14 mouse cellular contexts compared by ENCODE assay signal in genomic region chr5:142997526-142997925, GRCm38 (mm10). TPM values are rescaled to one million over a fixed set of nuclear protein-coding genes. Genes with fewer than 3 reads are reported as not detected.
DNase-seq lines count a peak whose midpoint lies in the region; ATAC-seq and TF ChIP-seq lines count a peak whose summit lies in the region.
"Had no signal": no experiment of that assay in that cellular context is flagged by ENCODE, and none has a peak within 500 bp of the region (broad histone marks: within the 10 kb centered on the region; RNA-seq: fewer than 3 reads in every experiment).

No protein-coding gene starts in this region.

- TF ChIP-seq EP300 in liver, postnatal 0 days (IDR thresholded peaks at IDR 0.05; ENCODE audit: low read depth), result no peak

- no peak for TF ChIP-seq CTCF in liver, postnatal 0 days (IDR thresholded peaks at IDR 0.05; ENCODE audit: low read depth)
- no peak for TF ChIP-seq CTCF in left cerebral cortex, adult 2 months (IDR thresholded peaks at IDR 0.05)

- H3K9me3 ChIP-seq in heart, embryonic 15.5 days (replicated peaks), result no peaks in the 10 kb centered on the region
- no peaks in the 10 kb centered on the region for H3K9me3 ChIP-seq in liver, embryonic 16.5 days (replicated peaks; ENCODE audit: control insufficient read depth, low read length)
- H3K9me3 ChIP-seq in liver, postnatal 0 days (ENCODE audit: low read length), result no peaks in the 10 kb centered on the region
- H3K9me3 ChIP-seq in limb, embryonic 12.5 days, result no peaks in the 10 kb centered on the region
- H3K9me3 ChIP-seq: midbrain, embryonic 12.5 days had no signal

- no peak overlapping the region for H3K9ac ChIP-seq in heart, embryonic 15.5 days
- no peak overlapping the region for H3K9ac ChIP-seq in liver, embryonic 16.5 days (ENCODE audit: low read depth, low read length)
- no peak overlapping the region for H3K9ac ChIP-seq in liver, postnatal 0 days (replicated peaks)
- H3K9ac ChIP-seq in limb, embryonic 12.5 days (replicated peaks), result no peak overlapping the region
- H3K9ac ChIP-seq: midbrain, embryonic 12.5 days had no signal

- WGBS in heart, embryonic 15.5 days, result 63% methylated on average over 9 of the region's 9 CpGs
- 62% methylated on average over 9 of the region's 9 CpGs for WGBS in liver, embryonic 16.5 days (ENCODE audit: insufficient replicate concordance)
- 63% methylated on average over 9 of the region's 9 CpGs for WGBS in liver, postnatal 0 days (ENCODE audit: insufficient replicate concordance)
- WGBS in limb, embryonic 12.5 days, result 60% methylated on average over 9 of the region's 9 CpGs

- peaks cover 21% of the 10 kb centered on the region for H3K4me1 ChIP-seq in heart, embryonic 15.5 days (replicated peaks)
- H3K4me1 ChIP-seq in liver, embryonic 16.5 days (ENCODE audit: control insufficient read depth, low read depth, low read length), result peaks cover 6% of the 10 kb centered on the region
- peaks cover 17% of the 10 kb centered on the region for H3K4me1 ChIP-seq in liver, postnatal 0 days (ENCODE audit: insufficient read depth)
- peaks cover 53% of the 10 kb centered on the region for H3K4me1 ChIP-seq in limb, embryonic 12.5 days (replicated peaks)

- H3K27me3 ChIP-seq in heart, embryonic 15.5 days, result no peaks in the 10 kb centered on the region
- no peaks in the 10 kb centered on the region for H3K27me3 ChIP-seq in liver, embryonic 16.5 days (ENCODE audit: control insufficient read depth, insufficient read depth, low read depth, low read length)
- H3K27me3 ChIP-seq in liver, postnatal 0 days (ENCODE audit: insufficient read depth, low read length), result no peaks in the 10 kb centered on the region
- no peaks in the 10 kb centered on the region for H3K27me3 ChIP-seq in limb, embryonic 12.5 days
- H3K27me3 ChIP-seq: midbrain, embryonic 12.5 days had no signal

- no peak overlapping the region for H3K4me3 ChIP-seq in heart, embryonic 15.5 days
- H3K4me3 ChIP-seq in liver, embryonic 16.5 days (ENCODE audit: low read depth, low read length), result no peak overlapping the region
- no peak overlapping the region for H3K4me3 ChIP-seq in liver, postnatal 0 days (ENCODE audit: low read depth, low read length)
- no peak overlapping the region for H3K4me3 ChIP-seq in limb, embryonic 12.5 days (replicated peaks)
- H3K4me3 ChIP-seq in left cerebral cortex, adult 2 months, result no peak overlapping the region
- H3K4me3 ChIP-seq: midbrain, embryonic 12.5 days had no signal

- peaks cover 13% of the 10 kb centered on the region for H3K36me3 ChIP-seq in heart, embryonic 15.5 days
- H3K36me3 ChIP-seq in liver, embryonic 16.5 days (ENCODE audit: control insufficient read depth, insufficient read depth), result peaks cover 5% of the 10 kb centered on the region; the same call in 1 of the 2 replicates
- peaks cover 20% of the 10 kb centered on the region for H3K36me3 ChIP-seq in liver, postnatal 0 days (replicated peaks; ENCODE audit: insufficient read depth, low read length)
- peaks cover 44% of the 10 kb centered on the region for H3K36me3 ChIP-seq in limb, embryonic 12.5 days

- ATAC-seq in heart, embryonic 15.5 days (replicated peaks; ENCODE audit: insufficient number of reproducible peaks, insufficient read depth, low FRiP score, low read depth), result no peak
- no peak for ATAC-seq in liver, embryonic 16.5 days (ENCODE audit: low read depth)
- ATAC-seq in liver, postnatal 0 days, result no peak
- no peak for ATAC-seq in limb, embryonic 12.5 days (ENCODE audit: insufficient number of reproducible peaks, insufficient read depth, low FRiP score, low TSS enrichment, low read depth)
- ATAC-seq: CD4-positive, CD25-positive, alpha-beta regulatory T cell, adult 4 months; forebrain, embryonic 14.5 days; inflammation-experienced regulatory T-cells, adult 6 months had no signal

- peak overlapping the region; percentile 63 for H3K27ac ChIP-seq in heart, embryonic 15.5 days
- peak overlapping the region; percentile 3; the same call in 1 of the 2 replicates for H3K27ac ChIP-seq in liver, embryonic 16.5 days (ENCODE audit: low read length)
- H3K27ac ChIP-seq in liver, postnatal 0 days (ENCODE audit: low read depth), result no peak overlapping the region
- H3K27ac ChIP-seq in limb, embryonic 12.5 days, result peak overlapping the region; percentile 53; the same call in 1 of the 2 replicates
- no peak overlapping the region for H3K27ac ChIP-seq in left cerebral cortex, adult 2 months

- no peak for DNase-seq in heart, adult 11 months
- no peak for DNase-seq in liver, postnatal 0 days
- peak; percentile 20 for DNase-seq in brain, adult 2 months (ENCODE audit: low read depth, low spot score)
- no peak for DNase-seq in left cerebral cortex, adult 2 months (ENCODE audit: extremely low spot score in 1 of 2, low spot score in 2 of 2)
- DNase-seq in frontal cortex, postnatal 10 days (ENCODE audit: low spot score in 2 of 2), result no peak
- DNase-seq: spleen, adult 18-20 months; thymus, postnatal 14 days had no signal

- intact Hi-C loops in left cerebral cortex, adult 2 months (cut with DNase I), result no loop called here

- no peak overlapping the region for H3K4me2 ChIP-seq in heart, embryonic 15.5 days
- no peak overlapping the region for H3K4me2 ChIP-seq in liver, embryonic 16.5 days (ENCODE audit: low read depth, low read length)
- no peak overlapping the region for H3K4me2 ChIP-seq in liver, postnatal 0 days (ENCODE audit: low read depth, low read length)
- H3K4me2 ChIP-seq in limb, embryonic 12.5 days, result no peak overlapping the region
- H3K4me2 ChIP-seq: midbrain, embryonic 12.5 days had no signal

RNA-seq across cellular contexts. Expression of gene Fscn1, which starts 37.4 kb away (rescaled TPM):
- 108 and 137 TPM in 2 replicates for polyA plus RNA-seq in heart, embryonic 15.5 days (2015; fragmentation: Nextera tagmentation; extraction: Ambion mirVana)
- polyA plus RNA-seq in liver, embryonic 16.5 days (2015; fragmentation: Nextera tagmentation; extraction: Ambion mirVana), result 19.6 and 20.4 TPM in 2 replicates
- 6.9 and 7.3 TPM in 2 replicates for polyA plus RNA-seq in liver, postnatal 0 days (2015; fragmentation: Nextera tagmentation; extraction: Ambion mirVana)
- 576 and 587 TPM in 2 replicates for polyA plus RNA-seq in limb, embryonic 12.5 days (2016; fragmentation: Nextera tagmentation; extraction: Ambion mirVana)
- total RNA-seq in left cerebral cortex, adult 2 months (2021), result 100 to 1,000 TPM; 334 to 344 TPM

Comparison
In these comparisons a context has a peak if more than half of its experiments do, and no peak if none do; other contexts are left out.
1. H3K27ac ChIP-seq: peak in heart, embryonic 15.5 days (single experiment), liver, embryonic 16.5 days (single experiment) and limb, embryonic 12.5 days (single experiment); none in liver, postnatal 0 days (single experiment) and left cerebral cortex, adult 2 months (single experiment).